In genomic region chr16:92019141-92020118, GRCm38 (mm10) we compare ENCODE assay signal across 8 mouse cellular contexts. TPM values are rescaled to one million over a fixed set of nuclear protein-coding genes. Genes with fewer than 3 reads are reported as not detected.
A peak's percentile ranks its signal among the peaks of the same experiment; 100 is the strongest.
DNase-seq lines count a peak whose midpoint lies in the region; ATAC-seq and TF ChIP-seq lines count a peak whose summit lies in the region.

No protein-coding gene starts in this region.

- H3K9me3 ChIP-seq in forebrain, embryonic 10.5 days, result no peaks in the 10 kb centered on the region
- H3K9me3 ChIP-seq in lung, postnatal 0 days (ENCODE audit: low read length), result no peaks in the 10 kb centered on the region

- H3K27ac ChIP-seq in forebrain, embryonic 10.5 days, result peak overlapping the region; percentile 86
- peak overlapping the region; percentile 79 for H3K27ac ChIP-seq in layer of hippocampus, adult 2 months
- no peak overlapping the region for H3K27ac ChIP-seq in lung, postnatal 0 days (ENCODE audit: low read length)
- peak overlapping the region; percentile 60 for H3K27ac ChIP-seq in olfactory bulb, adult 2 months (ENCODE audit: insufficient read depth, low read depth, low read length)

- 0 out of 2 replicates have a peak overlapping the region, but pooled peaks have one; percentile 19 for H3K9ac ChIP-seq in lung, postnatal 0 days (replicated peaks; ENCODE audit: low read depth)

- peaks cover 26% of the 10 kb centered on the region for H3K4me1 ChIP-seq in forebrain, embryonic 10.5 days
- no peaks in the 10 kb centered on the region for H3K4me1 ChIP-seq in lung, postnatal 0 days (ENCODE audit: insufficient read depth, low read depth, low read length)
- H3K4me1 ChIP-seq in olfactory bulb, adult 2 months (ENCODE audit: control insufficient read depth, insufficient read depth, low read length), result peaks cover 19% of the 10 kb centered on the region

- intact Hi-C loops in heart, postnatal 36 days (cut with DNase I), result loop anchor here (2.0 kb wide), 1 partner anchor 37 kb away; no protein-coding TSS in a partner anchor

- H3K27me3 ChIP-seq in forebrain, embryonic 10.5 days (ENCODE audit: poor library complexity, severe bottlenecking), result no peaks in the 10 kb centered on the region
- H3K27me3 ChIP-seq in lung, postnatal 0 days (replicated peaks; ENCODE audit: insufficient read depth, low read length), result 0 out of 2 replicates have a peak, but pooled peaks cover 3% of the 10 kb centered on the region

- peak; percentile 20 for TF ChIP-seq CTCF in layer of hippocampus, adult 2 months (conservative IDR thresholded peaks at IDR 0.05)
- TF ChIP-seq CTCF in lung, postnatal 0 days (IDR thresholded peaks at IDR 0.05), result no peak
- no peak for TF ChIP-seq CTCF in olfactory bulb, adult 2 months (IDR thresholded peaks at IDR 0.05; ENCODE audit: insufficient read depth, low read depth, low read length)

- H3K4me3 ChIP-seq in forebrain, embryonic 10.5 days, result peak overlapping the region; percentile 45
- H3K4me3 ChIP-seq in layer of hippocampus, adult 2 months, result peak overlapping the region; percentile 52
- H3K4me3 ChIP-seq in lung, postnatal 0 days (ENCODE audit: low read depth, low read length), result peak overlapping the region; percentile 34
- peak overlapping the region; percentile 49 for H3K4me3 ChIP-seq in olfactory bulb, adult 2 months (ENCODE audit: insufficient read depth, low read depth, low read length)

- TF ChIP-seq POLR2A in olfactory bulb, adult 2 months (IDR thresholded peaks at IDR 0.05; ENCODE audit: insufficient read depth, low read depth, low read length), result no peak

- 8% methylated on average over 26 of the region's 26 CpGs for WGBS in forebrain, embryonic 10.5 days
- 8% methylated on average over 26 of the region's 26 CpGs for WGBS in lung, postnatal 0 days
- 5% methylated on average over 26 of the region's 26 CpGs for WGBS in olfactory bulb, adult 2 months

- peak; percentile 26 for ATAC-seq in lung, postnatal 0 days
- ATAC-seq in erythroid progenitor cell, adult 5-6 weeks (replicated peaks; ENCODE audit: low FRiP score, poor library complexity, severe bottlenecking), result no peak

- peak overlapping the region; percentile 55 for H3K4me2 ChIP-seq in lung, postnatal 0 days (replicated peaks; ENCODE audit: low read depth, low read length)

- no peak for TF ChIP-seq EP300 in lung, postnatal 0 days (IDR thresholded peaks at IDR 0.05)

- peak; percentile 64 for DNase-seq in CD4-positive, CD25-positive, alpha-beta regulatory T cell, adult 2 months (ENCODE audit: low read depth, low spot score)
- peak; percentile 57 for DNase-seq in adrenal gland, postnatal 10 days
- DNase-seq in forebrain, embryonic 10.5 days (ENCODE audit: extremely low spot score, low spot score), result peak; percentile 50
- peak; percentile 52 to 53 for DNase-seq in heart, postnatal 36 days
- DNase-seq in layer of hippocampus, adult 2 months (ENCODE audit: low spot score in 2 of 2), result peak; percentile 7 to 20
- DNase-seq in lung, postnatal 0 days (ENCODE audit: low spot score), result peak; percentile 32

- no peaks in the 10 kb centered on the region for H3K36me3 ChIP-seq in forebrain, embryonic 10.5 days (replicated peaks)
- H3K36me3 ChIP-seq in lung, postnatal 0 days (ENCODE audit: insufficient read depth, low read length), result no peaks in the 10 kb centered on the region

RNA-seq across cellular contexts. Expression of gene Mrps6, which starts 38.6 kb away (rescaled TPM):
- total RNA-seq in adrenal gland, postnatal 10 days (2021), result 10 to 100 TPM; 68.2 to 77.8 TPM
- polyA plus RNA-seq in forebrain, embryonic 10.5 days (2016; fragmentation: Nextera tagmentation; extraction: Ambion mirVana), result 134 and 135 TPM in 2 replicates
- 10 to 100 TPM; 56.9 to 63.0 TPM for total RNA-seq in heart, postnatal 36 days (2021)
- total RNA-seq in layer of hippocampus, adult 2 months (2021), result 10 to 100 TPM; 46.8 to 49.1 TPM
- polyA plus RNA-seq in lung, postnatal 0 days (2015; fragmentation: Nextera tagmentation; extraction: Ambion mirVana), result 69.0 and 77.3 TPM in 2 replicates
- not detected in 2 replicates for polyA plus RNA-seq in olfactory bulb, adult 2 months (2012; ENCODE audit: insufficient read depth, insufficient read length, low replicate concordance, missing spikeins)
- total RNA-seq in erythroid progenitor cell, adult 5-6 weeks (2015; ENCODE audit: low replicate concordance), result 10.1 TPM in 2 replicates
- total RNA-seq in erythroid progenitor cell, adult 5-6 weeks (2017; ENCODE audit: low replicate concordance), result 1.8 TPM in 1 of 2 replicates, not detected in the other

RNA-seq across cellular contexts. Expression of gene Gm49711, which starts 38.7 kb away (rescaled TPM):
- total RNA-seq in adrenal gland, postnatal 10 days (2021), result not detected
- polyA plus RNA-seq in forebrain, embryonic 10.5 days (2016; fragmentation: Nextera tagmentation; extraction: Ambion mirVana), result 0.12 and 0.15 TPM in 2 replicates
- not detected for total RNA-seq in heart, postnatal 36 days (2021)
- not detected for total RNA-seq in layer of hippocampus, adult 2 months (2021)
- 0.11 TPM in 1 of 2 replicates, not detected in the other for polyA plus RNA-seq in lung, postnatal 0 days (2015; fragmentation: Nextera tagmentation; extraction: Ambion mirVana)
- polyA plus RNA-seq in olfactory bulb, adult 2 months (2012; ENCODE audit: insufficient read depth, insufficient read length, low replicate concordance, missing spikeins), result not detected in 2 replicates
- not detected in 2 replicates for total RNA-seq in erythroid progenitor cell, adult 5-6 weeks (2015; ENCODE audit: low replicate concordance)
- not detected in 2 replicates for total RNA-seq in erythroid progenitor cell, adult 5-6 weeks (2017; ENCODE audit: low replicate concordance)

RNA-seq across cellular contexts. Expression of gene Slc5a3, which starts 38.7 kb away (rescaled TPM):
- total RNA-seq in adrenal gland, postnatal 10 days (2021), result 10 to 100 TPM; 17.1 to 18.9 TPM
- polyA plus RNA-seq in forebrain, embryonic 10.5 days (2016; fragmentation: Nextera tagmentation; extraction: Ambion mirVana), result 10.8 and 12.0 TPM in 2 replicates
- 1 to 10 TPM; 5.6 to 5.8 TPM for total RNA-seq in heart, postnatal 36 days (2021)
- 10 to 100 TPM; 31.1 to 33.7 TPM for total RNA-seq in layer of hippocampus, adult 2 months (2021)
- 2.5 and 2.9 TPM in 2 replicates for polyA plus RNA-seq in lung, postnatal 0 days (2015; fragmentation: Nextera tagmentation; extraction: Ambion mirVana)
- not detected in 2 replicates for polyA plus RNA-seq in olfactory bulb, adult 2 months (2012; ENCODE audit: insufficient read depth, insufficient read length, low replicate concordance, missing spikeins)
- total RNA-seq in erythroid progenitor cell, adult 5-6 weeks (2015; ENCODE audit: low replicate concordance), result 0.42 TPM in 1 of 2 replicates, not detected in the other
- total RNA-seq in erythroid progenitor cell, adult 5-6 weeks (2017; ENCODE audit: low replicate concordance), result 0.08 and 0.13 TPM in 2 replicates

Comparison
In these comparisons a context has a peak if more than half of its experiments do, and no peak if none do; other contexts are left out.
1. DNase-seq: peak in every context shown above with its lines; median percentile 64 in CD4-positive, CD25-positive, alpha-beta regulatory T cell, adult 2 months; 57 in adrenal gland, postnatal 10 days; 52 in heart, postnatal 36 days; 50 in forebrain, embryonic 10.5 days; 32 in lung, postnatal 0 days; 14 in layer of hippocampus, adult 2 months.
2. RNA of gene Mrps6, which starts 38.6 kb away (total RNA-seq): 68.2 to 77.8 TPM in adrenal gland, postnatal 10 days, 56.9 to 63.0 TPM in heart, postnatal 36 days and 46.8 to 49.1 TPM in layer of hippocampus, adult 2 months; 1.8 to 10.1 TPM in erythroid progenitor cell, adult 5-6 weeks; every median in the first group is over 4 times any median in the second.
3. RNA of gene Slc5a3, which starts 38.7 kb away (total RNA-seq): 31.1 to 33.7 TPM in layer of hippocampus, adult 2 months, 17.1 to 18.9 TPM in adrenal gland, postnatal 10 days and 5.6 to 5.8 TPM in heart, postnatal 36 days; 0.08 to 0.42 TPM in erythroid progenitor cell, adult 5-6 weeks; every median in the first group is over 4 times any median in the second.
4. Peak in every context shown above with its lines, with median percentiles within 50 percentile points of each other: H3K4me3 ChIP-seq.